Mouse (Mus musculus) testis, adult 2 months (tissue): ENCODE results near the gene Ezr. TPM values are rescaled to one million over a fixed set of nuclear protein-coding genes. Genes with fewer than 3 reads are reported as not detected.
"Not testable (repeated sequence)": the region's sequence is repeated elsewhere in the genome, so short reads cannot be mapped to it uniquely, and the experiment has no call there.

Source experiments
- H3K27ac ChIP-seq: fragments of 200-500 bp; 2 replicates; pipeline ENCODE4 v1.5.1; 2012; ENCODE audit warnings: low read depth, low read length; ENCODE audit not compliant: control insufficient read depth, insufficient read depth
- H3K27me3 ChIP-seq: fragments of 200-500 bp; 2 replicates; pipeline ENCODE4 v1.6.1; 2012; ENCODE audit warnings: mild to moderate bottlenecking, low read length, moderate library complexity; ENCODE audit not compliant: control insufficient read depth, insufficient read depth
- H3K36me3 ChIP-seq: fragments of 200-500 bp; 2 replicates; pipeline ENCODE4 v1.6.1; 2012; ENCODE audit warnings: mild to moderate bottlenecking, low read length; ENCODE audit not compliant: control insufficient read depth, insufficient read depth
- H3K4me1 ChIP-seq: fragments of 200-500 bp; 2 replicates; pipeline ENCODE4 v1.6.1; 2012; ENCODE audit warnings: low read length; ENCODE audit not compliant: control insufficient read depth, insufficient read depth
- H3K4me3 ChIP-seq: fragments of 200-500 bp; 2 replicates; pipeline ENCODE4 v1.5.1; 2012; ENCODE audit warnings: low read depth, mild to moderate bottlenecking, low read length, moderate library complexity, mixed read lengths; ENCODE audit not compliant: control insufficient read depth
- CTCF ChIP-seq: fragments of 200-500 bp; IDR thresholded peaks from 2 replicates; pipeline ENCODE4 v1.5.1; 2012; ENCODE audit warnings: low read depth, mild to moderate bottlenecking, inconsistent platforms, low read length, moderate library complexity; ENCODE audit not compliant: control insufficient read depth, insufficient read depth, insufficient replicate concordance
- POLR2A ChIP-seq: fragments of 200-500 bp; IDR thresholded peaks from 2 replicates; pipeline ENCODE4 v1.6.1; 2012; ENCODE audit warnings: low read depth, mild to moderate bottlenecking, inconsistent platforms, low read length, moderate library complexity; ENCODE audit not compliant: control insufficient read depth
- polyA plus RNA-seq: library from polyadenylated mRNA; depleted of rRNA; stranded (reverse); fragments of >200 nt; gene quantifications from 2 replicates; pipeline ENCODE4 v1.2.3, GENCODE M21; 2012

The Ezr gene
- polyA plus RNA-seq, 1 experiment = 4.5 TPM

DNA sequence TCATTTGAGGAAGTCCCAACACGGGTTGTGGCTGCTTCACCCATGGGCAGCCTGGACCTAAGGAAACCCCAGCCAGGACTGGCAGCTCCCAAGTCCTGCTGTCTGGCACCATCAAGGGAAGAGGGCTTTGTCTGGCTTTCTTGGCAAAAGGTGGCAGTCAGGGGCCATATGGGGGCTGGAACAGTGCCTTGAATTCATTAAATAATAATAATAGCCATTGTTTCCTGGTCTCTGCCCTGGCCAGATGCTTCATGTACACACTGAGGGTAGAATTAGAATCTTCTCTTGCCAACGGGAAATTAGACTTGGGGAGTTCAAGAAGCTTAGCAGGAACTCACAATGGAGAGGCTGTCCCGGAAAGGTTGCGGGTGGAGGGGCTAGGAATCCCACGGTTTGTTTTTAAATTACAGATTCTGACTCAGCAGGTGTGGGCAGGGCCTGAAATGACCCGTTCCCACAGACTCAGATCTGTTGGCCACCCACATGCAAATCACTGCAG is 53.3 kb downstream of the Ezr start:
- Histone ChIP-seq H3K4me3 (no peak overlapping the region), H3K4me1 (no peaks in the 10 kb centered on the region; the same call in 1 of the 2 replicates), H3K27me3 (no peaks in the 10 kb centered on the region), H3K36me3 (no peaks in the 10 kb centered on the region), H3K27ac (no peak overlapping the region)
- TF ChIP-seq CTCF (no peak), POLR2A (no peak)

DNA sequence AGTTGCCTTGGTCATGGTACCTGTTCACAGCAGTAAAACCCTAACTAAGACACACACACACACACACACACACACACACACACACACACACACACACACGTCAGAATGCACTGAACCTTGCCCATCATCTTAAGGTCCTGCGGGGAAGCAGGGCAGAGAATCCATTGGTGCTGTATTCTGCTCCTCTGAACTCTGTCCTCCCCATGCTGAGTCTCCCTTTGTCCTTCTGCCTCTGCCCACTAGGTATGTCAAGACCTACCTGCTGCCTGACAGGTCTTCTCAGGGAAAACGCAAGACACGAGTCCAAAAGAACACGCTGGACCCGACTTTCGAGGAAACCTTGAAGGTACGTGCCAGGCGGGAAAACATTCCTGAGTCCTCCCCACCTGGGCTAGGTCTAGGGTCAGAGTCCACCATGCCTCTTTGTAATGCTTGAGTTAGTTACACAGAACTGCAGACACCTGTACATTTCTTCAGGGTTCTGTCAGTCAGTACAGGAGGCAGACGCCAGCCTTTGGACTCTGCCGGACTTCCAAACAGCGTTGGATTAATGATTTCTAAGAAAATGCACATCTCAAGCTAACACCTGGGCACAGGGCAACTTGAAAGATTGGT is 54.5 kb downstream of the Ezr start:
- Histone ChIP-seq H3K4me3 (no peak overlapping the region), H3K36me3 (no peaks in the 10 kb centered on the region), H3K27me3 (no peaks in the 10 kb centered on the region), H3K27ac (no peak overlapping the region), H3K4me1 (no peaks in the 10 kb centered on the region)
- no peak for TF ChIP-seq CTCF
- no peak for TF ChIP-seq POLR2A

DNA sequence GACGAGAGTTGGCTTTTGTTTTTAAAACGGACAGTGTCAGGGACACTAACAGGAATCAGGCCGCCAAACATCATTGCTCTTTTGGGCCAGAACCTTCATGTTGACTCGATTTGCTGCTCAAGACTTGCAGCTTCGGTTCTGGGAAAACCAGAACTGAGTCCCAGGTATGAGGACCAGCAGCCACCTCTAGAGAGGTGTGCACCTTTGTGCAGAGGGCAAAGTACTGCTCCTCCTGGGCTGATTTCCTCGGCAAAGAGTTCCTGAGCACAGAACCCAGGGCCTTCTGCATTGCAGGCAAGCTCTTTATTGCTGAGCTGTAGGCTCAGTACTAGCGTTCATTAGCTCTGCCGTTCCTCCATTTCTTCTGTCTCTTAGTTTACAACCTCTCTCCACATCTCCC is 68.6 kb downstream of the Ezr start:
- H3K27me3 ChIP-seq, H3K4me3 ChIP-seq, H3K36me3 ChIP-seq, H3K4me1 ChIP-seq, H3K27ac ChIP-seq: not testable (repeated sequence)

DNA sequence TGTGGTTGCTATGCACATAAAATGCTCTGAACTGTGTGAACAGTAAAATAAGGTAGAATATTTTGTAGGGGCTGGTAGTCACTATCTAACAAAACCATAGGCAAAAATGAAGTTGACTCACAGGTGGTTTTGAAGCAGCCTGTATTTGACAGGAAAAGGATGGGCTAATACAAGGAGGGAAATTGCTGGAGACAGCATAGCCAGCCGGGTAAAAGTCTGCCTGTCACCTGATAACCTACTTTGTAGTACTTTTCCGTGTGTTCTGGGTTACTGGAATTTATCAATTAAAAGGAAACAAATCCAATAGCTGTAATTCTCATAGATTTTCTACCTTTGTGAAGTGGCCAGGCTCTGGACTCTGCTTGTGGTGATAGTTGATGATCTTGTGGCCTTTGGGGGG is 69.1 kb downstream of the Ezr start:
- H3K4me3 ChIP-seq, H3K27ac ChIP-seq, H3K36me3 ChIP-seq, H3K27me3 ChIP-seq, H3K4me1 ChIP-seq: not testable (repeated sequence)

DNA sequence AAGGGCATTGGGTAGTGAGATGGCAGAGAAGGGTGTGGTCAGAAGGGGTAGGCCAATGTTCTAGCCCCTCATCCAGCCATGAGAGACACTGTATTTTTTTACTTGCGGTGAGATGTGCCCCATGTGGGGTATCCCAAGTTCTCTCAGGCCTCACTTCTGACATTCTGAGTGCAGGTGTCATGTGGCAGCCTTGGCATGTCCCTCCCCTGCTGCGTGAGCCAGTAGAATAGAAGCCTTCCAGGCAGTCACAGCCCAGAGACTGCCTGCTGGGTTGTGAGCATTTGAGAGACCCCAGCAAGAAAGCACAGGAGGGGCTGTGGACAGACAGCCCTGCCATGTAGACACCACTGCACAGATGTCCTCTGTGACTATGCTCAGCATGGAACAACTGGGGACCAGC is 74.4 kb downstream of the Ezr start:
- not testable (repeated sequence) for H3K27me3 ChIP-seq, H3K4me1 ChIP-seq, H3K27ac ChIP-seq, H3K4me3 ChIP-seq, H3K36me3 ChIP-seq

DNA sequence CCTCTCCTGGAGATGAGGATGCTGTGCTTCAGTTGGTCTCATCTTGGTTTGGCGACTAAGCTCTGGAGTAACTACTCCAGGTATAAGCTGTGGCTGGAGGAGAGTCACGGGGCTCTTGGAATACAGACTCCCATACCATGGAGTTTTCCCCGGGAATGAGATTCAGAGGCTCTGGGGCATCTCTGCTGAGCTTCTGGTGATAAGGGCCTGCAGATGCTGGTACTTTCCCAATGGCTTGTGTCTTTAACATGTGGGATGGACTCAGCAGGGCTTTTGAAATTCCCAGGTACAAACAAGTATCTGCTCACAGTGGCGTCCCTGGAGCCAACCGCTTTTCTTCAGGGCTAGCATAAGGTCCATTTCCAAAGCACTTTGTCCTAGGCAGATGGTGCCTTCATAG is 75.2 kb downstream of the Ezr start:
- H3K27ac ChIP-seq, H3K36me3 ChIP-seq, H3K27me3 ChIP-seq, H3K4me1 ChIP-seq, H3K4me3 ChIP-seq: not testable (repeated sequence)

DNA sequence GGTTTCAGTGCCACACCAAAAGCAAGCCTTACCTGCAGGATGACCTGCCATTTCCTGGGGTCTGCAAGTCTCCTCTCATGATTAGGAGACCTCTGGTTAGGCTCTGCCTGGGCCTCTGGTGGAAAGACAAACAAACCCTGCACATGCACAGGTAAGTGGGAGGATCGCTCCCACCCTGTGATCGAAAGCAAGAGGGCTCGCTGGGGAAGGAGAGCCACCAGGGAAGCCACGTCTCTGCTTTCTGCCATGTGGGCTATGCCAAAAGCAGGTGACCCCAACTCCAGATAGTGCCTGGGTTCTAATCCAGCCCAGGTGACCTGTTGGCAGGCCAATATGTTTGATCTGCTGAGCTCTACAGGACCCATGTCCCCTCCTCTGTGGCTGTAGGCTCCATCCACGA is 76.1 kb downstream of the Ezr start:
- H3K4me1 ChIP-seq, H3K27me3 ChIP-seq, H3K36me3 ChIP-seq, H3K4me3 ChIP-seq, H3K27ac ChIP-seq: not testable (repeated sequence)

DNA sequence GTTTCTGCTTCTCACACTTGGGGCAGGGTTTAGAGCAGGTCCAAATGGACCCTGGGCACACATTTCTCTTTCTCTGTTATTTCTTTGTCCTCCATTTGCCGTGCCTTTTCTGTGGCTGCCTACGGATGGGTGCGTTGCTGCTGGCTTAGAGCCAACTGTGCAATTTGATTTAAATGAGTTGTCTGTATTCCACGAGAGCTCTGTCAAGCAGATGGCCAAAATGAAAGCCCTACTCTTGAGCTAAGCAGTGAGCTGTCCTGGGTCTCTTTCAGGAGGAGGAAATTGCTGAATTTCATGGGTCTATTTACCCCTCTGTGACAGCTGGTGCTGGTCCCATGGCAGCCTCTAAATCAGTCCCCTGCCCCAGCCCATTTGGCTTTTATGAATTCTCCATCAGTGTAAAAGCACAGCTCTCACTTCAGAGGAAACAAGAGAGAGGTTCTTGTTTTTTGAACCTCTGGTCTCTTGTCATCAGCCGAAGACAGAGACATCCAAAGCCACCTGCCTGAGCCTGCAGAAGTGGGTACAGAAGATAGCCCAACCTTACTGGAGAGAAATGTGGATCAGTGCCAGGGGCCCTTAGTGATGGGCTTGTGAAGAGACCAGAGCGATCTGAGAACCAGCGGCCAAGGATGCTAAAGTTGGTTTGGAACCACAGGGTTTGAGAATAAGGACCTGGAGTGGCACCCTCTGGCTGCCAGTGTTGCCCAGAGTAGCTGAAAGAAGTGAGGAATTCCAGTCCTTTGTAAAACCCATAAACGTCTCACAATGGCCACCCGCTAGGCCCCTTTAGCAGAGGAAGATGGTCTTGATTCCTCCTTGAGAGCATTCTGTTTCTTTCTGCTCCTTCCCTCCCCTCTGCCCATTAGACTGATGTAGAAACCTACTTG is 79.0 kb downstream of the Ezr start:
- H3K36me3 ChIP-seq, H3K4me3 ChIP-seq, H3K27me3 ChIP-seq, H3K27ac ChIP-seq, H3K4me1 ChIP-seq: not testable (repeated sequence)

DNA sequence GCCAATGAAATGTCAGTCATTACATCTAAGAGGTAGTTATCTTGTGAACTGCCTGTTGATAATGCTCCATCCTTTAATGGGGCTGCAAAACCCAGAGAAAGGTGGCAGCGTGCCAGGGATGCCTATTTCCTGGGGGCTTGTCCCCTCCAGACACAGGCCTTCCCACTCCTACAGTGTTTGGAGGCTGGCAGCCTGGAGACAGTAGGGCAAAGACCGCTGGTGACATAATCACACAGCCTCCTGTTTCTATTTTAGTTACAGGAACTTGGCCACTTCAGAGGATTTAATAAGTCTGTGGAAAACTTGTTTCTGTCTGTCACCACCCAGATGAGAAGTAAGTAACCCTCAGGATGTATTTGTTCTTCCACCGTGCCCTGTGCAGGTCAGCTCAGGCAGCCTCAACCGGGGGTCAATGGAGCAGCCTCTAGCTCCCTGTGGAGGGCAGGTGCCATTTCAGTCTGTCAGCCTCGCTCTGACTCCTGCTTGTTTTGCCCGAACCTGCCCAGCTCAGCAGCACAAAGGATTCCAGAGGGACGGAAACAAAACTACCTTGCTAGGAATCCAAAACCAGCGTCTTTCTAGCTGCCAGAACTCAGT is 79.9 kb downstream of the Ezr start:
- not testable (repeated sequence) for H3K4me1 ChIP-seq, H3K36me3 ChIP-seq, H3K4me3 ChIP-seq, H3K27ac ChIP-seq, H3K27me3 ChIP-seq

DNA sequence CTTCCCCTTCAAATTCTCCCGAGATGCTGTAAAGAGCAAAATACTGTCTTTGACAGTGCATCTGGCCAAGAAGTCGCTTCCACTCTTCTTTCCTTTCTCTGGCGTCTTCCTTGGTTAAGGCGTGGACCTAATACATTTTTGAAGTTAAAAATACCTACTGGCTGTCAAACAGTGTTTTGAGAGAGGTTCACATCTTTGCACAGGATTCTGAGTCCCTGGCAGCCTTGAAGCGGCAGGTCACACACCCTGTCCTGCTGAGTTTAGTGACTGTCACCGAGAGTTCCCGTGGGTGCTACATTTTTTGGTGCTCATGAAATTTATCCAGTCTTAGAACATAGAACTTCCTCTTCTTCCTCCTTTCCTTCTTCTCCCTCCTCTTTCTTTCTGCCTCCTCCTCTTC is 82.5 kb downstream of the Ezr start:
- H3K4me3 ChIP-seq, H3K27ac ChIP-seq, H3K4me1 ChIP-seq: not testable (repeated sequence)

DNA sequence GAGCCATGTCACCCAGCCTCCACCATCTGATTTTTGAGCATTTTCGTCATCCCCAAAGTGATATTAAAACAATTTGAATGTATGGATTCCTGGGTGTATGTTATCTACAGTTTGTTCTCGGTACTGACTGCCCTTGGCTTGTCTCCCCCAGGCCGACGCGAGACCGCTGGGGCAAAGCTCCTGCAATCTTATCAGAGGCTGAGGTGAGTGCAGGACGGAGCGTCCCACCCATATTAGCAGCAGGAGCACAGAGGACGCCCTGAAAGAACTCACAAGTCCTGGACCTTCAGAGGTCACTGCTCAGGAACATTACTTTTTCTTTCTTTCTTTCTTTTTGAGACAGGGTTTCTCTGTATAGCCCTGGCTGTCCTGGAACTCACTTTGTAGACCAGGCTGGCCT is 83.1 kb downstream of the Ezr start:
- not testable (repeated sequence) for H3K4me3 ChIP-seq, H3K36me3 ChIP-seq, H3K4me1 ChIP-seq, H3K27me3 ChIP-seq, H3K27ac ChIP-seq

More for the DNA sequence above, 82.5 kb downstream of the Ezr start:
- H3K27me3 ChIP-seq, H3K36me3 ChIP-seq: not testable (repeated sequence)
